Mouse (Mus musculus) urinary bladder, adult 2 months (tissue): ENCODE results near the gene D6Wsu163e. TPM values are rescaled to one million over a fixed set of nuclear protein-coding genes. Genes with fewer than 3 reads are reported as not detected.

Experiments
- DNase-seq: peaks from one replicate; pipeline ENCODE4 v3.0.0; 2022; ENCODE audit warnings: low spot score
- polyA plus RNA-seq: library from polyadenylated mRNA; depleted of rRNA; stranded (reverse); fragments of >200 nt; gene quantifications from 2 replicates; pipeline ENCODE4 v1.2.3, GENCODE M21; 2012; rRNA removed

D6Wsu163e gene
- 14.3 and 15.9 TPM in 2 replicates for polyA plus RNA-seq

- DNase-seq: peak; percentile 83
Measured at GRCm38 (mm10) chr6:126939487-126940171, at the start of gene D6Wsu163e, which contains the start of gene Rad51ap1. D6Wsu163e (plus strand) TSS chr6:126939962. Rad51ap1 (minus strand) TSS chr6:126939587.

DNA sequence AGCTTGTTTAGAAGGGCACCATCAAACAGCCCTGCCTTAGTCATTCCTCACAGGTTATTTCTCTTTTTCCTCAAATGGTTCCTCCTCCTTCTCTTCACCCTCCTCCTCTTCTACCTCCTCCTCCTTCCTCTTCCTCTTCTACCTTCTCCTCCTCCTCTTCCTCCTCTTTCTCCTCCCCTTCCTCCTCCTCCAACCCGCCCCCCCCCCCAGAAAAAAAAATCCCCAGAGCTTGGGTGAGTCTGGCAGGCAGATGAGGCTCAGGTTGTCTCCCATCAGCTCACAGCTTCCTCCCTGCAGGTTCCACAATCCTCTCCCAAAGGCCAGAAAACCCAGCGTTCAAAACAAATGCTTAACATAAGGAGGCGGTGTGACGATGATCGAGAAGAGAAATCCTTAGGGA, 32.4 kb upstream of the D6Wsu163e start:
- DNase-seq: no peak

- no peak for DNase-seq
Measured at GRCm38 (mm10) chr6:126907876-126908275, 31.9 kb upstream of the D6Wsu163e start.

DNA sequence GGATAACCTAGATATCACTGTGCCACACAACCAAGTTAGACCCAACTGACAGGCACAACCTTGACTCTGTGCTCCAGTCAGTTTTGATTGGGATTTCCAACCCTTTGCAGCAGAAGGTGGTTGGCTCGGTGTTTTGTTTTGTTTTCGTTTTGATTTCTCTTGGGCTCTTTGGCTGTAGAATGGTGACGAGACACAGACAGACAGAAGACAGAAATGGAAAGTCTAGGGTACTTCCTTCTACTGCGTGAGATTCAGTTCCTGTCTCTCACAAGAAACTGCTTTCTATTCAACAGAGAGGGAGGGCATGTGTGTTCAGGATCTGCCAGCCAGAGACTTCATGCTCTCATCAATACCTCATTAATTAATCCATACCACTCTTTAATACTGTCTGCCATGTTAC, 29.0 kb upstream of the D6Wsu163e start:
- no peak for DNase-seq

- DNase-seq: no peak
Measured at GRCm38 (mm10) chr6:126914928-126915327, 24.8 kb upstream of the D6Wsu163e start.

- no peak for DNase-seq
Measured at GRCm38 (mm10) chr6:126921111-126921881, 18.5 kb upstream of the D6Wsu163e start, which contains the start of gene Dyrk4. Dyrk4 (minus strand) TSS chr6:126921839.

DNA sequence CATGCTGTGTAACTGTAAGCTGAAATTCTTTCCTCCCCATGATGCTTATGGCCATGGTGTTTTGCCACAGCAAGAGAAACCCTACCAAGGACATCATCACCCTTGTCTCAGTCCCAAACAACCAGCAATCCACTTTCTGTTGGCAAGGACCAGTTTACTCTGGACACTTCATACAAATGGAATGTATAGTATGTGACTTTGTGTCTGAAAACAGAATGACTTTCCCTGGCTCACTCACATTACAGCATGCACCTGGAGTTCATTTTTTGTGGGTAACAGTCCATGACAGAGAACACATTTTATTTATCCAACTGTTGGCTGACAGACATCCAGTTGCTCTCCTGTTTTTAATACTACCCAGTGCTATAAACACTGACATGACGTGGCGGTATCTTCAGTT, 6.9 kb upstream of the D6Wsu163e start:
- DNase-seq: no peak

- no peak for DNase-seq
Measured at GRCm38 (mm10) chr6:126938047-126938446, 1.7 kb upstream of the D6Wsu163e start.

- no peak for DNase-seq
Measured at GRCm38 (mm10) chr6:126938853-126939486, 792 bp upstream of the D6Wsu163e start.

DNA sequence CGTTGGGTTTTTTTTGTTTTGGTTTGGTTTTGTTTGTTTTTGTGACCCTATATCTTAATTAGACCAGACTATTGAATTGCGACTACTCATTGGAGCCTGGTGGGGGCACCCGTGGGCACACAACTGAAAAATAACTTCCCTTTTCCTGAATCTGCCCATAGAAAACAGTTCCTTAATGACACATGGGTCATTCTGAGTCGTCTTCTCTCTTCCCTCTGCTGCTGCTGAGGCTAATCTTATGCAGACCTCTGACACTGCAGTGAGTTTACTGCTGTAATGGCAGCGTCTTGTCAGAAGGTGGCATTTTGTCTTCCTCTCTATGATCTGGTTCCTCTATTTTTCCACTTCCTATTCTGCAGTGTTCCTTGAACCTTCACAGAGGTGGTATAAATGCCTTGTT, 689 bp downstream of the D6Wsu163e start:
- DNase-seq: no peak

GRCm38 (mm10) chr6:126948336-126948735, 8.6 kb downstream of the D6Wsu163e start:
- no peak for DNase-seq

DNA sequence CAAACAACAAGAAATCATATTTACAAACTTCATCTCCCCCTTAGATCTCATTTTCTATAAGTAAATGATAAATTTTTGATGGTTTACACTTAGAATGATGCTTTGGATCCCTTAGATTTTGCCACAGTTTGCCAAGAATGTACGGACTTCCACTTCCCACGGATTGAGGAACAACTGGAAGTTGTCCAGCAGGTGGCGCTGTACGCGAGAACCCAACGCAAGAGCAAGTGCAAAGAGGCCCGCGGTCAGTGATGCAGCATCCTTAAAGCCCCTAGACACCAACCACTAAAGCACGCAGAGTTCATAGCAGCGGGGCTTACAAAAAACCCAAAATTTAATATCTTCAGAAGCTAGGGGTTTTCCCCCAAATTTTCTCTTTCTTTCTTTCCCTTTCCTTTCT, 16.0 kb downstream of the D6Wsu163e start:
- DNase-seq: peak; percentile 51

DNA sequence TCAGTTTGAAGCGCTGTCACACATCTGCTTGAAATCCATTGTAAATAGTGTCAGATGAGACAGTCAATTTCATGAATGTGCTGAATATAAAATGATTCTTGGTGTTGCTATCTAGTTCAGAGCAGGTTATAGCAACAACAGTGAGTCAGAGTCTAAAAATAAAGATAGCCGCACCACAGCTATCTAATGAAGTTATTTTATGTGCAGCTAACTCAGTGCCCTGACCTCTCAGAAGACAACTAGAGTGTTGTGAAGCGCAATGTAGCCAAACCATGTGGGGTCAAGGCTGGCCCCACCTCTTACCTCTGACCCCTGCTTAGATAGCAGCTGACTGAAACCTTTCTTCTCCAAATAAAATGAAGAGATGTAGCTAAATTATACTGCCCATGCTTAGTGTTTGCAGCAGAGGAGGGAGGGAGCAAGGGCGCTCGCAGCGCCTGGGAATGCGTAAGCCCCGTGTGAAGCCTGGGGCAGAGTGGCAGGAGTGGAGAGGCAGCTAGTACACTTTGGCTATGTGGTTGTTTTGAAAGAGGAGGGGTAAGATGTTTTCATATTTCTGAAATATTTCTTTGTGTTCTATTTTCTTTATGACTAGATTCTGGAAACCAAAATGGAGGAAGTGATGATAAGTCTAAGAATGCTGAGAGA, 21.7 kb downstream of the D6Wsu163e start:
- no peak for DNase-seq

- no peak for DNase-seq
Measured at GRCm38 (mm10) chr6:126962709-126963108, 22.9 kb downstream of the D6Wsu163e start.

- DNase-seq: no peak
Measured at GRCm38 (mm10) chr6:126963426-126963825, 23.7 kb downstream of the D6Wsu163e start.

- no peak for DNase-seq
Measured at GRCm38 (mm10) chr6:126966241-126967026, 26.7 kb downstream of the D6Wsu163e start.

- DNase-seq: no peak
Measured at GRCm38 (mm10) chr6:126981539-126982234, 41.9 kb downstream of the D6Wsu163e start.

GRCm38 (mm10) chr6:126993676-126994075, 53.9 kb downstream of the D6Wsu163e start:
- DNase-seq: no peak

- DNase-seq: no peak
Measured at GRCm38 (mm10) chr6:126995494-126995893, 55.7 kb downstream of the D6Wsu163e start.

GRCm38 (mm10) chr6:126996399-126996798, 56.6 kb downstream of the D6Wsu163e start:
- no peak for DNase-seq

- DNase-seq: no peak
Measured at GRCm38 (mm10) chr6:127005646-127006045, 65.9 kb downstream of the D6Wsu163e start.
